Mouse (Mus musculus) limb, embryonic 15.5 days (tissue): Measurements from ENCODE around the gene Gramd4. TPM values are rescaled to one million over a fixed set of nuclear protein-coding genes. Genes with fewer than 3 reads are reported as not detected.
A peak's percentile ranks its signal among the peaks of the same experiment; 100 is the strongest.

Experiments
- ATAC-seq: fragments of 200-750 bp; cut with Nextera tagmentation; 2 replicates; pipeline ENCODE4 v1.8.0; 2017; ENCODE audit warnings: low read depth, moderate TSS enrichment; ENCODE audit not compliant: insufficient number of reproducible peaks, low FRiP score, low TSS enrichment
- H3K27ac ChIP-seq: fragments of 300-500 bp; sonication (generic); 2 replicates; pipeline ENCODE4 v1.5.1; 2015; ENCODE audit warnings: moderate library complexity, mild to moderate bottlenecking, inconsistent platforms
- H3K27me3 ChIP-seq: fragments of 300-500 bp; sonication (generic); 2 replicates; pipeline ENCODE4 v1.6.1; 2015; ENCODE audit warnings: inconsistent platforms
- H3K36me3 ChIP-seq: fragments of 300-500 bp; sonication (generic); 2 replicates; pipeline ENCODE4 v1.6.1; 2015; ENCODE audit warnings: inconsistent platforms
- H3K4me1 ChIP-seq: fragments of 300-500 bp; sonication (generic); 2 replicates; pipeline ENCODE4 v1.6.1; 2015; ENCODE audit warnings: inconsistent platforms
- H3K4me2 ChIP-seq: fragments of 300-500 bp; sonication (generic); 2 replicates; pipeline ENCODE4 v1.6.1; 2015; ENCODE audit warnings: mild to moderate bottlenecking, inconsistent platforms
- H3K4me3 ChIP-seq: fragments of 300-500 bp; sonication (generic); 2 replicates; pipeline ENCODE4 v1.5.1; 2015; ENCODE audit warnings: mild to moderate bottlenecking, inconsistent platforms
- H3K9ac ChIP-seq: fragments of 300-500 bp; sonication (generic); 2 replicates; pipeline ENCODE4 v1.6.1; 2015; ENCODE audit warnings: inconsistent platforms
- H3K9me3 ChIP-seq: fragments of 300-500 bp; sonication (generic); 2 replicates; pipeline ENCODE4 v1.6.1; 2016; ENCODE audit warnings: inconsistent platforms
- WGBS: fragments of 180-500 bp; shearing (Covaris S2); methylation state at CpG from one replicate; pipeline ENCODE4 v1.1.7; 2015; 5-methylcytosine and 5-hydroxymethylcytosine counted together
- polyA plus RNA-seq: library from polyadenylated mRNA; unstranded; fragments of >200 nt; fragmentation: Nextera tagmentation; extraction: Ambion mirVana; gene quantifications from 2 replicates; pipeline ENCODE4 v1.2.1, GENCODE M21; 2015

The Gramd4 gene
- 15.6 and 22.0 TPM in 2 replicates for polyA plus RNA-seq

DNA sequence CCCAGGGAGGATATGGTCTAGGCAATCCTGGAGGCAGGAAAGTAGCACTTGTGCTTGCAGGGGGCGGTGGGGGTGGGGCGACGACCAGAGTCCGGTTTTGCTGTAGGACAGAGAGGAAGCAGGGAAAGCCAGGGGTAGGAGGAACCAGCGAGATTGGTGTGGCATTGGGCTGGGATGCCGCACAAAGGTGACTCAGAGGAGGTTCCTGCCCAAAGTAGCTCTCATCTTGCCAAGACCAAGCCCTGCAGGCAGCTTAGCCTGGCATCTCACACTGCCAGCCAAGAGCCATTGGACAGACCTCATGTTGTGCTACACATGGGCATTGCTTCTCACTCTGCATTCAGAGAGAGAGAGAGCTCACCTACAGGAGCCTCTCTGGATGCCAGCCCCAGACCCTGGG is at the start of gene Gramd4:
Gene Gramd4 (plus strand): TSS at position 283 of the 400 bp plus-strand sequence.
- peak within 1 kb of the TSS; percentile 84 for H3K4me3 ChIP-seq
- peak within 1 kb of the TSS; percentile 91 for H3K9ac ChIP-seq
- peak within 1 kb of the TSS; percentile 83 for H3K4me2 ChIP-seq
- no peaks in the 10 kb centered on the region for H3K9me3 ChIP-seq
- no peaks in the 10 kb centered on the region for H3K27me3 ChIP-seq
- ATAC-seq = no peak
- 28% methylated on average over 6 of the region's 6 CpGs for WGBS
- H3K4me1 ChIP-seq = peaks cover 41% of the 10 kb centered on the region
- peak within 1 kb of the TSS; percentile 61 for H3K27ac ChIP-seq
- H3K36me3 ChIP-seq = no peaks in the 10 kb centered on the region

DNA sequence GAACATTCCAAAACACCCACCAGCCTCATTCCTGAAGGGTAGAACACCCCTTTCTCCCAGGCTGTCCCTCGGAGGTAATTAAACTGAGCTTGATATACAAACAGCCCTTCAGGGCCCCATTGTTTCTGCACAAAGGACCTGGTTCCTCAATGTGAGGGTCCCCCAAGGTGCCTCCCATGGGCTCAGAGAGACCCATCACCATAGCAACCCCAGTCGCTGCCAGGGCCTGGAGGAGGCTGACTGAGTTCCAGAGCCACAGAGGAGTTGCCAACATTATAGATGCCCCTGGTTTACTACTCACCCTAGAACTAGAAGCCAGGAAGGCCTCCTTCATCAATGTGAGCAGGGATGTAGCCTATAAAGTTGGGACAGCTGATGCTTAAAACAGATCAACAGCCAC is 44.4 kb upstream of the Gramd4 start:
- Histone ChIP-seq H3K27me3 (no peaks in the 10 kb centered on the region), H3K4me3 (no peak overlapping the region), H3K4me2 (no peak overlapping the region), H3K36me3 (no peaks in the 10 kb centered on the region), H3K4me1 (peaks cover 12% of the 10 kb centered on the region; the same call in 1 of the 2 replicates), H3K9me3 (no peaks in the 10 kb centered on the region), H3K27ac (no peak overlapping the region), H3K9ac (no peak overlapping the region)
- WGBS = 51% methylated on average over 2 of the region's 2 CpGs
- no peak for ATAC-seq

DNA sequence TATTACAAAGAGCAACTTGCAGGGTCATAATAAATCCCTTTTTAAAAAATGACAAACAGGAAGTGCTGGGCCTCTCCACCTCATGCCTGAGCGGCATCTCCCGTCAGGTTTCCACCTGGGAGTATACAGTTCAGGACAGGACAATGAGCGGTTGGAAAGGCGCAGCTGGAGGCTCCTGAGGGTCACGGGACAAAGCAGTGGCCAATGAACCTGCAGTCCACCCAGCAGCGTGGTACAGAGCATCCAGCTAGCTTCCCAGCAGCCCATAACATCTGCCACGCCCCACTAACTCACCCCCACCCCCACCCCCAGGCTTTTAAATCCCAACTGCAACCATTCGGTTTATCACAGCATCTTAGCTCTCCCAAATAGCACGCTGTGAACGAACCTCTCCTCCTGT is 43.8 kb upstream of the Gramd4 start:
- Histone ChIP-seq H3K9ac (no peak overlapping the region), H3K9me3 (no peaks in the 10 kb centered on the region), H3K27me3 (no peaks in the 10 kb centered on the region), H3K36me3 (no peaks in the 10 kb centered on the region), H3K27ac (no peak overlapping the region), H3K4me2 (no peak overlapping the region), H3K4me1 (peaks cover 12% of the 10 kb centered on the region; the same call in 1 of the 2 replicates), H3K4me3 (no peak overlapping the region)
- 50% methylated on average over 10 of the region's 10 CpGs for WGBS
- no peak for ATAC-seq

DNA sequence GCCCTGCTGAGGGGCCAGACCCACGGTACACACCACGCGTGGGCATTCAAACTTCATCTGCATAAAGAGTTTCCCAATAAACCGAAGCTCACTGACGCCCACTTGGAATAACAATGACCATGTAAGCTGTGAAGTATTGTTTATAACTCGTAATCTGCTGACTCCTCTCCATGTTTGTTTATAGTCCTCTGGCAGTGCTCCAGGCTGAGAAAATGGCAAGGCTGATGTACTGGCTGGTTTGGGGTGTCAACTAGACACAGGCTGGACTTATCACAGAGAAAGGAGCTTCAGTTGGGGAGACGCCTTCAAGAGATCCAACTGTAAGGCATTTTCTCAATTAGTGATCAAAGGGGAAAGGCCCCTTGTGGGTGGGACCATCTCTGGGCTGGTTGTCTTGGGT is 42.5 kb upstream of the Gramd4 start:
- ATAC-seq = no peak
- Histone ChIP-seq H3K27me3 (no peaks in the 10 kb centered on the region), H3K9ac (no peak overlapping the region), H3K4me3 (no peak overlapping the region), H3K27ac (no peak overlapping the region), H3K36me3 (no peaks in the 10 kb centered on the region), H3K4me1 (peaks cover 12% of the 10 kb centered on the region; the same call in 1 of the 2 replicates), H3K4me2 (no peak overlapping the region), H3K9me3 (no peaks in the 10 kb centered on the region)
- 85% methylated on average over 7 of the region's 7 CpGs for WGBS

DNA sequence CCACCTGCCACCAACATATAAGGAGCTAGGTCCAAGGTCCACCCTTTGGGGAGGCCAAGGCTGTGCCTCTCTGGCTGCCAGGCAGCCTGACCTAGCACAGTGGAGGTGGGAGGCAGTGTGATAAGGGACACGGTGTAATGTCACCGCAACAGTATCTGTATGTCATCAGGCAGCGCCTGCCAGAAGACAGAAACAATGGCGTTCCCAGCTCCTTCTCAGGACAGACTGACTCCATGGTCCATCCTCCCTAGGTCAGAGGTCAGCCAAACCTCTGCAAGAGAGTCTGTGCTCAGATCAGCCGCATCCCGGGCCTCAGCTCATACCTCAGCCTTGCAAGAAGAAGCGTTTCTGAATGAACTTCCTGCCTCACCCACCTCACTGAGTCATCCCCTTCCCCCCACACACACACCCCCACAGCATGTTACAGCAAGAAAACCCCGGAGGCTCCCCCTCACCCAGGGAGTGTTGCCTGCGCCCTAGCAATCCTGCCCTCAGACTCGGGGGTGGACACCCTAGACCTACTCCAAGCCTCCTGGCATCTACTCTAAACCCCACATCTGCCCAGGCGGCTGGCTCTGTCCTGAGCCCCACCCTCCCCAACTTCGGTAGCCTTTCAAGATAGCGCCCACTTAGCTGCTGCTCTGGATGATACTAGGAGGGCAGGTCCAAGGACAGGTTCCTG is 41.5 kb upstream of the Gramd4 start:
- Histone ChIP-seq H3K9me3 (no peaks in the 10 kb centered on the region), H3K4me2 (no peak overlapping the region), H3K9ac (no peak overlapping the region), H3K4me3 (no peak overlapping the region), H3K4me1 (peaks cover 12% of the 10 kb centered on the region; the same call in 1 of the 2 replicates), H3K36me3 (no peaks in the 10 kb centered on the region), H3K27me3 (no peaks in the 10 kb centered on the region), H3K27ac (no peak overlapping the region)
- 58% methylated on average over 13 of the region's 13 CpGs for WGBS
- no peak for ATAC-seq

DNA sequence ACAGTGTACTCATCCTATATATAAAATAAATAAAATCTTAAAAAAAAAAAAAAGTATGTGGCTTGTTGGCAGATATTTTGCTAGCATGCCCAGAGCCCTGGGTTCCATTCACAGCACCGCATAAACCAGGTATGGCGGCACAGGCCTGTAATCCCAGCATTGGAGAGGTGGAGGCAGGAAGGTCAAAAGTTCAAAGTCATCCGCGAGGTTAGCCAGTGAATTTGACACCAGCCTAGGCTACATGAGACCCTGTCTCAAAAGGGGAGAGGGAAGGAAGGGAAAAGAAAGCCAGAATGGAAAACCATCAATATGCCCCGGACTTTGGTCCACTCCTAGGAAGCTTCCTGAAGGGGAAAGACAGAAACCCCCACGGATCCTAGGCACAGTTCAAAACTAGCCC is 40.2 kb upstream of the Gramd4 start:
- ATAC-seq = no peak
- H3K4me2 ChIP-seq = no peak overlapping the region
- H3K9ac ChIP-seq = no peak overlapping the region
- H3K27ac ChIP-seq = no peak overlapping the region
- H3K27me3 ChIP-seq = no peaks in the 10 kb centered on the region
- no peaks in the 10 kb centered on the region for H3K36me3 ChIP-seq
- H3K9me3 ChIP-seq = no peaks in the 10 kb centered on the region
- H3K4me1 ChIP-seq = peaks cover 12% of the 10 kb centered on the region; the same call in 1 of the 2 replicates
- WGBS = 84% methylated on average over 6 of the region's 6 CpGs
- H3K4me3 ChIP-seq = no peak overlapping the region

DNA sequence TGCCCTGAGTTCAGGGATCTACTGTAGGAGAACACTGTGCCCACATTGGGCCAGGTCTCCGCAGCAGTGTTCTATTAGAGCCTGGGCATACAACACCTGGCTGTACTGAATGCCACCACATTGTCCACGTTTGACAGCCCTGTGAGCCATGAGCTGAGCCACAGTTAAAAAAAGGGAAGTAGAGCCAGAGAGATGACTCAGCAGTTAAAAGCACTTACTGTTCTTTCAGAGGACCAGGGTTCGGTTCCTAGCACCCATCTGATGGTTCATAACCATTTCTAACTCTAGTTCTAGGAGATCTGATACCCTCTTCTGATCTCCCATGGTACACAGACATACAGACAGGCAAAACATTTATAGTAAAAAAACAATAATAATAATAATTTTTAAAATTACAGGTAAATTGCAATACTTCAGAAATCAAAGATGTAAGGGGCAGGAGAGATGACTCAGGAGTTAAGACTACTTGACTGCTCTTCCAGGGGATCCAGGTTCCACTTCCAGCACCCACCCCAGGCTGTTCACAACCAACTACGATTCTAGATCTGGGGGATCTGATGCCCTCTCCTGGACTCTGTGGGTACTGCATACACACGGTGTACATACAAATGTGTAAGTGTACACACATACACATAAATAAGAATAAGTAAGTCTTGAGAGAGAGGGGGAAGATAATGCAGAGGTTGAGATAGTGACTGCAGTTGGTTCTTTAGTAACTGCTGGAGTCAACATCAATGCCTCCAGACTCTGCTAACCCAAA is 38.6 kb upstream of the Gramd4 start:
- Histone ChIP-seq H3K9me3 (no peaks in the 10 kb centered on the region), H3K9ac (no peak overlapping the region), H3K27ac (no peak overlapping the region), H3K4me2 (no peak overlapping the region), H3K36me3 (no peaks in the 10 kb centered on the region), H3K27me3 (no peaks in the 10 kb centered on the region), H3K4me1 (peaks cover 8% of the 10 kb centered on the region; the same call in 1 of the 2 replicates), H3K4me3 (no peak overlapping the region)
- ATAC-seq = no peak
- WGBS = 93% methylated on average over 5 of the region's 5 CpGs

DNA sequence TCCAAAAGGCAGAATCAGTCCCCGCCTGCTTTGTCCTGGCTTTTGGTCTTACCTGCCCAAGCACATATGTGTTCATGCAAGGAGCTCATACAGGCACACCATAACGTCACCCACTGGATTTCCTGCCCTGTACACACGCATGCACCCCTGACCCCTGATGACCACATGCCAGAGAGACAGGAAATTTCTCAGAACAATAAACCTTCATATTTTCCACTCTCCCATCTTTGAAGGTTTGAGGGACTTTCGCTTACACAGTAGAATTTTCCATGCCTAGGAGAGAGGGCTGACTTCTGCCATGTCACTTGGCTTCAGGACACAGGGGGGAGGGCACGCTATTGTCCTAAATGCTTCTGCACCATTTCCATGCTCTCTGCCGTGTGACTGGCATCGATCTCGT is 37.5 kb upstream of the Gramd4 start:
- 77% methylated on average over 8 of the region's 8 CpGs for WGBS
- Histone ChIP-seq H3K4me1 (peaks cover 8% of the 10 kb centered on the region; the same call in 1 of the 2 replicates), H3K4me3 (no peak overlapping the region), H3K36me3 (no peaks in the 10 kb centered on the region), H3K4me2 (no peak overlapping the region), H3K9me3 (no peaks in the 10 kb centered on the region), H3K9ac (no peak overlapping the region), H3K27ac (no peak overlapping the region), H3K27me3 (no peaks in the 10 kb centered on the region)
- ATAC-seq = no peak

DNA sequence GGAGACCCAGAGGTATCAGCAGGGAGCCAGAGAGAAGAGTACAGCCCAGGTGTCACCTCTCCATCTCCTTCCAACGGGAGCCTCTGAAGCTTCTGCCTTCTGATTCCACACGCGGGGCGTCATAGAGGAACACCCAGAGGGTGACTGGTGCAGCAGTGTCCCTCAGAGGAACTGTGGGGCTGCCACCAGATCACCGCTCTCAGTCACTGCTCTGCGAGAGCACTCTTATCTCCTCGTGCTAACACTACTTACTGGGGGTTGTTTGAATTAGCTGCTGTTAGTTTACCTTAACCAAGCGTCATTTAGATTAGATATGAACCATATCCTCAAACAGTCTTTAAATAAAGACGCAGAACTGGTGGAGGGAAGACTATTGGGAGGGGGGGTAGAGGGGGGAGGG is 36.2 kb upstream of the Gramd4 start:
- Histone ChIP-seq H3K36me3 (no peaks in the 10 kb centered on the region), H3K4me1 (peaks cover 6% of the 10 kb centered on the region; the same call in 1 of the 2 replicates), H3K4me3 (no peak overlapping the region), H3K4me2 (no peak overlapping the region), H3K27ac (no peak overlapping the region), H3K27me3 (no peaks in the 10 kb centered on the region), H3K9me3 (no peaks in the 10 kb centered on the region), H3K9ac (no peak overlapping the region)
- 55% methylated on average over 9 of the region's 9 CpGs for WGBS
- no peak for ATAC-seq

DNA sequence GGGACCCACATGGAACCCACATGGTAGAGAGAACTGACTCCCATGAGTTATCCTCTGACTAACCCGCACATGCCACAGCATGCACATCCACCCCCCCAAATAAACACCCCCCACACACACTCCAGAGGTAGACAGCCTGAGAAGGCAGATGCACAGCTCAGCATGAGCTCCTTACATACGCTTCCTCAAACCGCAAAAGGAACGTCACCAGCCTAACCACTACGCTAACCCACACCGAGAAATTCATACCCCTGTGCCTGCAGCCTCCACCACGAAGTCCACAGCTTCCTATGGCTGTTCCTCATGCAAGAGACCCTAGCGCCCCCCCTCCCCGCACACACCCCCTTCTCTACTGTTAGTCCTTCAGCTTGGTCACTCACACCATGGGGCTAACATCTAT is 35.5 kb upstream of the Gramd4 start:
- Histone ChIP-seq H3K9ac (no peak overlapping the region), H3K36me3 (no peaks in the 10 kb centered on the region), H3K4me3 (no peak overlapping the region), H3K4me1 (peaks cover 5% of the 10 kb centered on the region; the same call in 1 of the 2 replicates), H3K27me3 (no peaks in the 10 kb centered on the region), H3K4me2 (no peak overlapping the region), H3K27ac (no peak overlapping the region), H3K9me3 (no peaks in the 10 kb centered on the region)
- WGBS = 69% methylated on average over 9 of the region's 9 CpGs
- no peak for ATAC-seq

DNA sequence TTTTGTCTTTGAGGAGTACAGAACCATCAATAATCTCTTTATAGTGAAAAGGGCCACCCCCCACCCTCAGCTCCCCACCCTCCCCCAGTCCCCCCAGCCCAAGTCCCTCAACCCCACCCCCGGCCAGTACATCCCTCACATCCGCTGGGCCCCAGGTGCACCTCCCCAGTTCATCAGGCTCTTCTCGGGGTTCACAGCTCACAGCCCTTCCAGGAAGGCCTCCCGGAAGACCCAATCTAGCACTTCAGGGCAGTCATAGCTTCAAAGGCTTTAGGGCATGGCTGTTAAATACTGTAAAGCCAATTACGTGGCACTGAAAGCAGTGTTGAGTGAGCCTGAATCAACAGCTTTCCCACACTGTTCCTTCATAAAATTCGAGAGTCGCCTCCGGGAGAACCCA is 29.6 kb upstream of the Gramd4 start:
- Histone ChIP-seq H3K27ac (no peak overlapping the region), H3K36me3 (peaks cover 5% of the 10 kb centered on the region), H3K4me2 (peak overlapping the region; percentile 19), H3K4me3 (0 out of 2 replicates have a peak overlapping the region, but pooled peaks have one; percentile 21), H3K4me1 (peaks cover 28% of the 10 kb centered on the region), H3K9ac (no peak overlapping the region), H3K27me3 (peaks cover 17% of the 10 kb centered on the region), H3K9me3 (no peaks in the 10 kb centered on the region)
- WGBS = 24% methylated on average over 8 of the region's 8 CpGs
- no peak for ATAC-seq

DNA sequence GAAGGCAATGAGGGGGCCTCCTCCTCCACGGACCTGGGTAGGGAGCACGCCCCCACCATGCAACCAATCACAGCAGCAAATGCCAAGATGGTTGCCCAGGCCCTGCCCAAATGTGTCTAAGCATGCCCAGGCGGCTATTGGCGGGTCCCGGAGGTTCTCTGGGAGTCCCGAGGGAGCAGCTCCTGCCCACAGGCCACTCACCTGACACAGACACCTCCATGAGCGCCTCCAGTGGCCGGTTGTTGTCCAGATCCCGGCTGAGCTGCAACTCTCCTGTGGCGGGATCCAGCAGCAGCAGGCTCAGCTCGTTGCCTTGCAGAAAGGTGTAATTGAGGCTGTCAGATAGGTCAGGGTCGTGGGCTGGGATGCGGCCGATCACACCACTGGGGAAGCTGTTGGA is 27.5 kb upstream of the Gramd4 start:
- no peaks in the 10 kb centered on the region for H3K9me3 ChIP-seq
- H3K4me1 ChIP-seq = peaks cover 48% of the 10 kb centered on the region
- no peak overlapping the region for H3K27ac ChIP-seq
- peaks cover 27% of the 10 kb centered on the region for H3K27me3 ChIP-seq
- H3K9ac ChIP-seq = no peak overlapping the region
- 62% methylated on average over 14 of the region's 14 CpGs for WGBS
- H3K4me2 ChIP-seq = peak overlapping the region; percentile 30; the same call in 1 of the 2 replicates
- peak overlapping the region; percentile 21 for H3K4me3 ChIP-seq
- ATAC-seq = no peak
- H3K36me3 ChIP-seq = peaks cover 5% of the 10 kb centered on the region
